Mouse (Mus musculus) myocyte (in vitro differentiated cells): Measurements from ENCODE around the gene Ndufs7.

Source experiments
- CEBPB ChIP-seq: IDR thresholded peaks from 2 replicates; pipeline ENCODE4 v1.6.1; 2011; ENCODE audit warnings: mild to moderate bottlenecking, moderate library complexity; ENCODE audit not compliant: poor library complexity, insufficient read depth, severe bottlenecking
- E2F4 ChIP-seq: IDR thresholded peaks from one replicate; pipeline ENCODE4 v1.6.1; 2011; ENCODE audit warnings: mild to moderate bottlenecking, control low read depth, moderate library complexity; ENCODE audit not compliant: insufficient read depth
- MAX ChIP-seq: IDR thresholded peaks from one replicate; pipeline ENCODE4 v1.6.1; 2011; ENCODE audit warnings: low read depth, mild to moderate bottlenecking, control low read depth
- MYOD1 ChIP-seq, 3 experiments: IDR thresholded peaks; one replicate each; pipeline ENCODE4 v1.6.1; 2011; ENCODE audit warnings: control low read depth in 2 of 3, low read depth in 2 of 3, mild to moderate bottlenecking in 2 of 3, moderate library complexity in 1 of 3; ENCODE audit not compliant: insufficient read length in 2 of 3, control insufficient read depth in 1 of 3
- MYOG ChIP-seq, 3 experiments: IDR thresholded peaks; one replicate each; pipeline ENCODE4 v1.6.1; 2011; ENCODE audit warnings: control low read depth in 2 of 3, low read depth in 2 of 3, mild to moderate bottlenecking in 2 of 3; ENCODE audit not compliant: insufficient read length in 2 of 3, control insufficient read depth in 1 of 3, insufficient read depth in 1 of 3
- POLR2A ChIP-seq: IDR thresholded peaks from one replicate; pipeline ENCODE4 v1.6.1; 2011; ENCODE audit warnings: low read depth, mild to moderate bottlenecking, control low read depth, moderate library complexity; ENCODE audit not compliant: insufficient read length
- POLR2AphosphoS2 ChIP-seq: IDR thresholded peaks from one replicate; pipeline ENCODE4 v1.6.1; 2011; ENCODE audit warnings: low read depth, control low read depth; ENCODE audit not compliant: insufficient read length
- REST ChIP-seq: IDR thresholded peaks from one replicate; pipeline ENCODE4 v1.6.1; 2011; ENCODE audit warnings: mild to moderate bottlenecking, control low read depth, moderate library complexity; ENCODE audit not compliant: insufficient read depth, insufficient read length
- TCF12 ChIP-seq: IDR thresholded peaks from one replicate; pipeline ENCODE4 v1.6.1; 2011; ENCODE audit warnings: mild to moderate bottlenecking, control low read depth; ENCODE audit not compliant: poor library complexity, insufficient read depth, severe bottlenecking
- USF1 ChIP-seq: IDR thresholded peaks from one replicate; pipeline ENCODE4 v1.6.1; 2011; ENCODE audit warnings: low read depth, mild to moderate bottlenecking, control low read depth, moderate library complexity

- TF ChIP-seq USF1 (no peak), E2F4 (no peak), MYOG (IDR thresholded peaks at IDR 0.05; ENCODE audit: control insufficient read depth in 1 of 3, insufficient read depth in 1 of 3, insufficient read length in 2 of 3, low read depth in 2 of 3) (no peak), POLR2A (peak; percentile 63), POLR2AphosphoS2 (peak; percentile 81), MAX (no peak), CEBPB (no peak), TCF12 (no peak), MYOD1 (IDR thresholded peaks at IDR 0.05; ENCODE audit: control insufficient read depth in 1 of 3, insufficient read length in 2 of 3, low read depth in 2 of 3) (no peak), REST (no peak)
Observed at GRCm38 (mm10) chr10:80254331-80255297, 5.7 kb downstream of the Ndufs7 start.
